Mouse (Mus musculus): Measurements from ENCODE around the gene Gtpbp10. TPM values are rescaled to one million over a fixed set of nuclear protein-coding genes. Genes with fewer than 3 reads are reported as not detected.

Gene Gtpbp10
- 31.9 and 33.2 TPM in 2 replicates for polyA plus RNA-seq (2016; fragmentation: Nextera tagmentation; extraction: Ambion mirVana)

DNA sequence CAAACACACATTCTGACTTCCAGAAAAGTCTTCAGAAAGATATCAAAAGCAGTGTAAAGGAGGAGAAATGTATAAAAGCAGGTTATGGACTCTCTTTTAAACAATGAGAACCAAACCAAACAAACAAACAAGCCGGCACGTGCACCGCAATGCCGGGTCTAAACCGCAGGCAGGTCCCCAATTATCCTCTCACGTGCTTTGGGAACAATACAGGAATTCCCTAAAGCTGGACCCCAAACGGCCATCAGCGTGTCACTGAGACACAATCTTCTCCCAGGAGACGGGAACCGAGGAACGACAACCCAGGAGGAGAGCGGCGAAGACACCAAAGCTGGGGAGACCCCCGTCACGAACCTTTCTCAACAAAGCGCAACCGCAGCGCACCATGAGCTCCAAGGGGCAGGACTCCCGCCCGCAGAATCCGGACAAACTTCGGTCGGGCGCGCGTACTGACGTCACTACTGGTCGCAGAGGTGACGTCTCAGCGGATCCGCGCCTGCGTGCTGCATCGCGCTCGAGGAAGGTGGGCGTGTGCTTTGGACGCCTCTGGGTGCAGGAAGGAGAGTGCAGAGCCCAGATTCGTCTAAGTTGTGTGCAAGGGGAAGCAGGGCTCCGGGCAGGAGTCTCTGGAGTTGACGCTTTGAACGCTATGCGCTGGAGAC lies at the start of gene Gtpbp10:
TSS of gene Gtpbp10 (minus strand) at position 460 of the 662 bp plus-strand sequence.
- peak within 1 kb of the TSS; percentile 62 for H3K4me3 ChIP-seq
- H3K27me3 ChIP-seq, result no peaks in the 10 kb centered on the region
- ATAC-seq (ENCODE audit: insufficient number of reproducible peaks, insufficient read depth, low FRiP score, low TSS enrichment), result peak; percentile 99
- no peaks in the 10 kb centered on the region for H3K9me3 ChIP-seq
- H3K4me2 ChIP-seq (replicated peaks), result peak within 1 kb of the TSS; percentile 57
- under 1% methylated on average over 43 of the region's 43 CpGs for WGBS
- peak within 1 kb of the TSS; percentile 81 for H3K27ac ChIP-seq
- H3K4me1 ChIP-seq, result peaks cover 6% of the 10 kb centered on the region; the same call in 1 of the 2 replicates
- H3K36me3 ChIP-seq, result peaks cover 6% of the 10 kb centered on the region
- peak within 1 kb of the TSS; percentile 63 for H3K9ac ChIP-seq

DNA sequence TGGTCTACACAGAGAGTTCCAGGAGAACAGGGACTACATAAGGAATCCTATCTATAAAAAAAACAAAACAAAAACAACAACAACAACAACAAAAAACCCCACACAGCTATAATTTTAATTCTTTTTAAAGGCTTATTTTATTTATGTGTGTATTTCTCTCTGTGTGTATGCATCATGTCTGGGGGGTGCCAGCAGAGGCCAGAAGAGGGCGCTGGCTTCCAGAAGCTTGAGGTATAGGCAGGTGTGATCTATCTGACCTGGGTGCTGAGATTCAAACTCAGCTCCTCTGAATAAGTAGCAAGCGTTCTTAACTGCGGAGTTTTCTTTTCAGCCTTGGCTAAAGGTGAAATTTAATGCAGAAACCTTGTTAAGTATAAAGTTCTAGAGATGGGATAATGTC lies 28.3 kb upstream of the Gtpbp10 start:
- H3K27ac ChIP-seq, result no peak overlapping the region
- no peaks in the 10 kb centered on the region for H3K9me3 ChIP-seq
- 78% methylated on average over 3 of the region's 3 CpGs for WGBS
- ATAC-seq (ENCODE audit: insufficient number of reproducible peaks, insufficient read depth, low FRiP score, low TSS enrichment), result no peak
- no peak overlapping the region for H3K4me3 ChIP-seq
- H3K4me1 ChIP-seq, result no peaks in the 10 kb centered on the region
- H3K4me2 ChIP-seq (replicated peaks), result no peak overlapping the region
- no peaks in the 10 kb centered on the region for H3K27me3 ChIP-seq
- no peak overlapping the region for H3K9ac ChIP-seq
- no peaks in the 10 kb centered on the region for H3K36me3 ChIP-seq

DNA sequence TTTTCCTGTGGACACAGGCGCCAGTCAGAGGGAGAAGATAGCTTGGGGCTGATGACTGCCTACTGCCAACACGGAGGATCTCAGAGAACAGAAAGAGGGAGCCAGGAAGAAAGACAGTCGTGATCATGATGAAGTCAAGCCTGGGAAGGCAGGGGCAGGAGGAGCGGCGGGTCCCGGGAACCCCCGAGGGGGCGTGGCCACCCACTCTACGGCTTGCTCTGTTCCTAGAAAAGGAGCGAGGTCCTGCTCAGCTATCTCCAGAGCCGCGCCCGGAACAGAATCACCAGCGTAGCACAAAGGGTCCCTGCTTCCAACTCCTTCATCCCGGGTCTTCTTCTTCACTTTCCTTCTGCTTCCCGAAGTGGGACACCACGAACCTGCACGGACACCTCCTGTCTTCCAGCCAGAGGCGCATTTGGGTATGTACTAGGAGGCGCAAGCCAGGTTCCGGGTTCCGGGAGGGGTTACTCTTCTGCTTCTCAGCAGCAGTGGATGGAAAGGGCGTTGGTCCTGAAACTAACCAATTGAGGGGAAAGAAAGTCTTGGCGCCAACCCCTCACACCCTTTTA lies 14.5 kb upstream of the Gtpbp10 start, which contains the start of gene Gm8773:
TSS of gene Gm8773 (plus strand) at position 51 of the 569 bp plus-strand sequence.
- Histone ChIP-seq H3K9me3 (no peaks in the 10 kb centered on the region), H3K27me3 (peaks cover 7% of the 10 kb centered on the region; the same call in 1 of the 2 replicates), H3K4me2 (replicated peaks) (peak within 1 kb of the TSS; percentile 79), H3K9ac (peak within 1 kb of the TSS; percentile 39), H3K4me1 (no peaks in the 10 kb centered on the region), H3K36me3 (no peaks in the 10 kb centered on the region), H3K27ac (no peak within 1 kb of the TSS), H3K4me3 (peak within 1 kb of the TSS; percentile 51)
- no peak for ATAC-seq (ENCODE audit: insufficient number of reproducible peaks, insufficient read depth, low FRiP score, low TSS enrichment)
- WGBS, result 2% methylated on average over 24 of the region's 24 CpGs

DNA sequence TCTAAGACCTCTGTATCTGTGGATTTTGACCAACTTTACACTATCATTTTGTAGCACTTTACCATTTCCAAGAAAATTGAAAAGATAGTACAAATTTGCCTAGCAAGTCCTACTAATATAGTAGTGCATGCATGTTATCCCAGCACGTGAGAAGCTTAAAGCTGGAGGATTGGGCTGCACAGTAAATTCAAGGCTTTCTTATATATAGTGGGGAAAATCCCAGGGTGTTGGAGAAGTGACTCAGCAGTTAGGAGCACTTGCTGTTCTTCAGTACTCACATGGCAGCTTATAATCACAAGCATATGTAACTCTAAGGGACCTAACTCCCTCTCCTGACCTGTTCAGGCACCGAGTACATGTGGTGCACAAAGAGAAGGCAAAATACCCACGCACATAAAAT lies 3.1 kb upstream of the Gtpbp10 start:
- Histone ChIP-seq H3K36me3 (no peaks in the 10 kb centered on the region), H3K9me3 (no peaks in the 10 kb centered on the region), H3K4me1 (peaks cover 6% of the 10 kb centered on the region; the same call in 1 of the 2 replicates), H3K9ac (no peak overlapping the region), H3K4me2 (replicated peaks) (no peak overlapping the region), H3K27me3 (no peaks in the 10 kb centered on the region), H3K4me3 (no peak overlapping the region), H3K27ac (no peak overlapping the region)
- ATAC-seq (ENCODE audit: insufficient number of reproducible peaks, insufficient read depth, low FRiP score, low TSS enrichment), result no peak
- WGBS, result 55% methylated on average over 3 of the region's 3 CpGs

- Histone ChIP-seq H3K36me3 (no peaks in the 10 kb centered on the region), H3K27ac (no peak overlapping the region), H3K27me3 (no peaks in the 10 kb centered on the region), H3K4me1 (peaks cover 6% of the 10 kb centered on the region; the same call in 1 of the 2 replicates), H3K4me3 (no peak overlapping the region), H3K4me2 (replicated peaks) (no peak overlapping the region), H3K9ac (no peak overlapping the region), H3K9me3 (no peaks in the 10 kb centered on the region)
- 64% methylated on average over 4 of the region's 4 CpGs for WGBS
- ATAC-seq (ENCODE audit: insufficient number of reproducible peaks, insufficient read depth, low FRiP score, low TSS enrichment), result no peak
Observed at GRCm38 (mm10) chr5:5561041-5561706, 1.8 kb upstream of the Gtpbp10 start.

DNA sequence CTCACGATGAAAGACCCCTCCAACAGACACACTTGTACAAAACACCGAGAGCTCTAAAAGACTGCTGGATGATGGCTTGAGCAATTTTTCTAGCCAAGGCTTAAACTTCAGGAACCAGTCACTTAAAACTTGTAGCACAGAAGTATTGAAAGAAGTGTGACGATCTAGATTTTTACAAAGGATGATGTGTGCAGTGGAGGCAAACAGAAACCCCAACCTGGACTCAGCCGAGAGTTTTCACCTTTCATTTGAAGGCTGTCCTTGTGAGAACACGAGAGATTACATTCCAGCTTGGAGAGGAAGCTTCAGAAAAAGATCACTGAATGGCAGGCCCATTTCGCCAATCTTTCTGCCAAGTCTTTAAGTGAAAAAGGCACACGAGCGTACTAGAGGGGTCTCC lies 460 bp upstream of the Gtpbp10 start:
- peak overlapping the region; percentile 66; the same call in 1 of the 2 replicates for H3K27ac ChIP-seq
- H3K4me1 ChIP-seq, result peaks cover 6% of the 10 kb centered on the region; the same call in 1 of the 2 replicates
- peak overlapping the region; percentile 63 for H3K9ac ChIP-seq
- no peak for ATAC-seq (ENCODE audit: insufficient number of reproducible peaks, insufficient read depth, low FRiP score, low TSS enrichment)
- H3K36me3 ChIP-seq, result peaks cover under 1% of the 10 kb centered on the region
- no peaks in the 10 kb centered on the region for H3K9me3 ChIP-seq
- no peaks in the 10 kb centered on the region for H3K27me3 ChIP-seq
- peak overlapping the region; percentile 62 for H3K4me3 ChIP-seq
- H3K4me2 ChIP-seq (replicated peaks), result peak overlapping the region; percentile 57
- 43% methylated on average over 8 of the region's 8 CpGs for WGBS

- H3K9ac ChIP-seq, result no peak overlapping the region
- no peak for ATAC-seq (ENCODE audit: insufficient number of reproducible peaks, insufficient read depth, low FRiP score, low TSS enrichment)
- peaks cover 46% of the 10 kb centered on the region for H3K36me3 ChIP-seq
Observed at GRCm38 (mm10) chr5:5551110-5551509, 8.2 kb downstream of the Gtpbp10 start.

DNA sequence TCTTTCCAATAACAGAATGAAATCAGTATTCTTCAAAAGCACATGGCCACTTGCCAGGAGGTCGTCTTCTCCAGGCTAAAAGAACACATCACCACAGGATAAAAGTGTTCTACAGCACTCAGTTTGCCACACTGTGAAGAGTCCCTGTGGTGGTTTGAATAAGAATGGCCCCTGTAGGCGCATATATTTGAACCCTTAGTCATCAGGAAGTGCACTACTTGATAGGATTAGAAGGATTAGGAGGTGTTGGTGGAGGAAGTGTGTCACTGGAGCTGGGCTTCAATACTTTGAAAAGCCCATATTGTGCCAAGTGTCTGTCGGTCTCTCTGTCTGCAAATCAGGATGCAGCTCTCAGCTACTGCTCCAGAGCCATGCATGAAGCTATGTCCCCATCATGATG lies 19.0 kb downstream of the Gtpbp10 start:
- 78% methylated on average over 3 of the region's 3 CpGs for WGBS
- Histone ChIP-seq H3K4me3 (no peak overlapping the region), H3K9me3 (no peaks in the 10 kb centered on the region), H3K27me3 (no peaks in the 10 kb centered on the region), H3K36me3 (peaks cover 48% of the 10 kb centered on the region), H3K4me2 (replicated peaks) (no peak overlapping the region), H3K4me1 (no peaks in the 10 kb centered on the region), H3K27ac (no peak overlapping the region), H3K9ac (no peak overlapping the region)
- no peak for ATAC-seq (ENCODE audit: insufficient number of reproducible peaks, insufficient read depth, low FRiP score, low TSS enrichment)

More at GRCm38 (mm10) chr5:5551110-5551509, 8.2 kb downstream of the Gtpbp10 start:
- Histone ChIP-seq H3K4me2 (replicated peaks) (no peak overlapping the region), H3K4me1 (no peaks in the 10 kb centered on the region), H3K4me3 (no peak overlapping the region), H3K9me3 (no peaks in the 10 kb centered on the region), H3K27ac (no peak overlapping the region), H3K27me3 (no peaks in the 10 kb centered on the region)
- WGBS, result 93% methylated on average over 1 of the region's 1 CpGs

DNA sequence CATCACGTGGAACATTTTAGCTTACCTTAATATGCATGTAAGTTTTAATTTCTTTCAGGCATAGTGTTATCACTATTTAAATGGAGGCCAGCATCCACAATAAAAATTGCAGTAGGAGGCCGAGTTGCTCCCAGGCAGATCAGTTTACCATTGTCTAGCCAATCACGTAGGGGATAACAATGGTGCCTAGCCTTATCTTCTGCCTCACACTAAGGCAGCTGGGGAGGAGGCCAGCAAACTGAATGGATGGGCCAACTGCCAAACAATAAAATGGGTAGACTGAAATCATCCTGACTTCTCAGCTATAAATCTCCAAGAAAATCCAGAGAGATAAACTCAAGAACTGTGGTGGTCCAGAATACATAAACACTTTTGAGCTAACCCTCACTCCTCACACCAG lies 19.6 kb downstream of the Gtpbp10 start:
- Histone ChIP-seq H3K9ac (no peak overlapping the region), H3K9me3 (no peaks in the 10 kb centered on the region), H3K36me3 (peaks cover 48% of the 10 kb centered on the region), H3K4me2 (replicated peaks) (no peak overlapping the region), H3K4me1 (no peaks in the 10 kb centered on the region), H3K27me3 (no peaks in the 10 kb centered on the region), H3K27ac (no peak overlapping the region), H3K4me3 (no peak overlapping the region)
- ATAC-seq (ENCODE audit: insufficient number of reproducible peaks, insufficient read depth, low FRiP score, low TSS enrichment), result no peak
- 83% methylated on average over 3 of the region's 3 CpGs for WGBS

- Histone ChIP-seq H3K4me3 (no peak overlapping the region), H3K36me3 (peaks cover 24% of the 10 kb centered on the region), H3K27ac (no peak overlapping the region), H3K9me3 (no peaks in the 10 kb centered on the region), H3K4me2 (replicated peaks) (no peak overlapping the region), H3K9ac (no peak overlapping the region), H3K4me1 (no peaks in the 10 kb centered on the region), H3K27me3 (no peaks in the 10 kb centered on the region)
- ATAC-seq (ENCODE audit: insufficient number of reproducible peaks, insufficient read depth, low FRiP score, low TSS enrichment), result no peak
- whole genome bisulfite sequencing, result 88% methylated on average over 1 of the region's 1 CpGs
Observed at GRCm38 (mm10) chr5:5536131-5536530, 23.2 kb downstream of the Gtpbp10 start.

DNA sequence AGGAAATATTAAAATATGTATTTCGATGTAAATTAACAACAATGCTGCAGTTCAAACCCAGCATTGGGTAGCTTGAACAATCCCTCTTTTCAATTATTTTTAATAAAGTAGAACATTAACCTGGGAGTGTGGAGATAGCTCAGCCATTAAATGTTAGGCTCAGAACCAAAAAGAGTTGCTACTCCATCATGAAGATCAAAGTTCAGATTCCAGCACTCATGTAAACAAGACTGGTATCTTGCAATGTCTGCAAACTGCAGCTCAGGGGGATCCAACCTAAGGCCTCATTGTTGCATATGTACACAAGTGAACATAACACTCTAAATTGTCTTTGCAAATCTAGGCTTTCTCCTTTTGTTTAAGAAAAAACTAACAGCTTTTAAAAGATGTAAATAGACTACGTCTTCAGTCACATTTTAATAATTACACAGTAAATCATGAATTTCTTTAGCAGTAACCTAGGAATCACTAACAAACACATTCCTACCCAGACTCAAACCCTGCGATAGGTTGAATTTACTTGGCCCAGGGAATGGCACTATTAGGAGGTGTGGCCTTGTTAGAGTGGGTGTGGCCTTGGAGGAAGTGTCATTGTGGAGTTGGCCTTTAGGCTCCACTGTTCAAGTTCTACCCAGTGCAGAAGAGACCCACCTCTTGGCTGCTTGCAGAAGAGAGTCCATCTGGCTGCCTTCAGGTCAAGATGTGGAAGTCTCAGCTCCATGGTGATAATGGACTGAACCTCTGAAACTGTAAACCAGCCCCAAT lies 25.5 kb downstream of the Gtpbp10 start:
- Histone ChIP-seq H3K27me3 (no peaks in the 10 kb centered on the region), H3K4me3 (no peak overlapping the region), H3K4me2 (replicated peaks) (no peak overlapping the region), H3K36me3 (peaks cover 12% of the 10 kb centered on the region), H3K27ac (no peak overlapping the region), H3K9ac (no peak overlapping the region), H3K4me1 (no peaks in the 10 kb centered on the region), H3K9me3 (no peaks in the 10 kb centered on the region)
- WGBS, result 92% methylated on average over 3 of the region's 3 CpGs
- no peak for ATAC-seq (ENCODE audit: insufficient number of reproducible peaks, insufficient read depth, low FRiP score, low TSS enrichment)
